Mouse (Mus musculus) liver, postnatal 0 days (tissue): Measurements from ENCODE around the gene Olfr223. TPM values are rescaled to one million over a fixed set of nuclear protein-coding genes. Genes with fewer than 3 reads are reported as not detected.

Source experiments
- ATAC-seq: fragments of 200-750 bp; cut with Nextera tagmentation; 2 replicates; pipeline ENCODE4 v1.8.0; 2017; ENCODE audit warnings: mild to moderate bottlenecking, moderate library complexity
- DNase-seq: peaks from one replicate; pipeline ENCODE4 v3.0.0-alpha.2; 2016
- H3K27ac ChIP-seq: fragments of 300-500 bp; sonication (generic); 2 replicates; pipeline ENCODE4 v1.5.1; 2014; ENCODE audit warnings: antibody characterized with exemption, moderate library complexity, mild to moderate bottlenecking, low read depth
- H3K27me3 ChIP-seq: fragments of 300-500 bp; sonication (generic); 2 replicates; pipeline ENCODE4 v1.6.1; 2014; ENCODE audit warnings: low read length, control low read depth, mixed read lengths; ENCODE audit not compliant: insufficient read depth
- H3K36me3 ChIP-seq: fragments of 300-500 bp; sonication (generic); replicated peaks from 2 replicates; pipeline ENCODE4 v1.6.1; 2014; ENCODE audit warnings: mild to moderate bottlenecking, control low read depth, low read length, moderate library complexity, mixed read lengths; ENCODE audit not compliant: insufficient read depth
- H3K4me1 ChIP-seq: fragments of 300-500 bp; sonication (generic); 2 replicates; pipeline ENCODE4 v1.6.1; 2014; ENCODE audit warnings: antibody characterized with exemption, mild to moderate bottlenecking, control low read depth; ENCODE audit not compliant: insufficient read depth
- H3K4me2 ChIP-seq: fragments of 300-500 bp; sonication (generic); 2 replicates; pipeline ENCODE4 v1.6.1; 2014; ENCODE audit warnings: low read depth, mild to moderate bottlenecking, low read length, moderate library complexity, mixed read lengths
- H3K4me3 ChIP-seq: fragments of 300-500 bp; sonication (generic); 2 replicates; pipeline ENCODE4 v1.5.1; 2014; ENCODE audit warnings: low read depth, low read length
- H3K9ac ChIP-seq: fragments of 300-500 bp; sonication (generic); replicated peaks from 2 replicates; pipeline ENCODE4 v1.6.1; 2014; ENCODE audit warnings: mild to moderate bottlenecking, moderate library complexity
- H3K9me3 ChIP-seq: fragments of 300-500 bp; sonication (generic); 2 replicates; pipeline ENCODE4 v1.6.1; 2016; ENCODE audit warnings: mild to moderate bottlenecking, control low read depth, low read length, mixed read lengths
- CTCF ChIP-seq: sonication (generic); IDR thresholded peaks from 2 replicates; pipeline ENCODE4 v1.5.1; 2016; ENCODE audit warnings: antibody characterized with exemption, low read depth
- EP300 ChIP-seq: IDR thresholded peaks from 2 replicates; pipeline ENCODE4 v1.6.1; 2016; ENCODE audit warnings: antibody characterized with exemption, low read depth, mild to moderate bottlenecking
- WGBS: fragments of 180-500 bp; shearing (Covaris S2); extraction: QIAGEN DNeasy Blood & Tissue Kit; methylation state at CpG from one replicate; pipeline ENCODE4 v1.1.7; 2014; ENCODE audit not compliant: insufficient replicate concordance; 5-methylcytosine and 5-hydroxymethylcytosine counted together
- polyA plus RNA-seq: library from polyadenylated mRNA; unstranded; fragments of >200 nt; fragmentation: Nextera tagmentation; extraction: Ambion mirVana; gene quantifications from 2 replicates; pipeline ENCODE4 v1.2.1, GENCODE M21; 2015

Gene Olfr223
- not detected in 2 replicates for polyA plus RNA-seq

- ATAC-seq, result no peak
- TF ChIP-seq CTCF, result no peak
- no peak for TF ChIP-seq EP300
- no peaks in the 10 kb centered on the region for H3K4me1 ChIP-seq
- H3K27ac ChIP-seq, result no peak within 1 kb of the TSS
- DNase-seq, result no peak
- H3K9me3 ChIP-seq, result no peaks in the 10 kb centered on the region
- no peaks in the 10 kb centered on the region for H3K36me3 ChIP-seq
- H3K9ac ChIP-seq, result no peak within 1 kb of the TSS
- H3K4me2 ChIP-seq, result no peak within 1 kb of the TSS
- no peaks in the 10 kb centered on the region for H3K27me3 ChIP-seq
- no peak within 1 kb of the TSS for H3K4me3 ChIP-seq
- 69% methylated on average over 6 of the region's 6 CpGs for WGBS
Observed at GRCm38 (mm10) chr11:59593189-59593588, at the start of gene Olfr223. Olfr223 (minus strand) TSS chr11:59593289.

GRCm38 (mm10) chr11:59642420-59642819 is 49.3 kb upstream of the Olfr223 start:
- 82% methylated on average over 8 of the region's 8 CpGs for WGBS
- ATAC-seq, result no peak
- no peaks in the 10 kb centered on the region for H3K27me3 ChIP-seq
- no peak overlapping the region for H3K4me3 ChIP-seq
- H3K27ac ChIP-seq, result no peak overlapping the region
- H3K4me1 ChIP-seq, result peaks cover 3% of the 10 kb centered on the region; the same call in 1 of the 2 replicates
- no peak overlapping the region for H3K4me2 ChIP-seq
- no peak for DNase-seq
- TF ChIP-seq EP300 (no peak), CTCF (no peak)
- no peak overlapping the region for H3K9ac ChIP-seq
- H3K9me3 ChIP-seq, result no peaks in the 10 kb centered on the region
- H3K36me3 ChIP-seq, result no peaks in the 10 kb centered on the region

- WGBS, result 60% methylated on average over 5 of the region's 5 CpGs
- Histone ChIP-seq H3K9me3 (no peaks in the 10 kb centered on the region), H3K4me2 (no peak overlapping the region), H3K27me3 (no peaks in the 10 kb centered on the region), H3K36me3 (no peaks in the 10 kb centered on the region), H3K4me1 (peaks cover 8% of the 10 kb centered on the region; the same call in 1 of the 2 replicates), H3K4me3 (no peak overlapping the region), H3K9ac (no peak overlapping the region), H3K27ac (no peak overlapping the region)
- DNase-seq (no peak), ATAC-seq (no peak)
- TF ChIP-seq CTCF (no peak), EP300 (no peak)
Observed at GRCm38 (mm10) chr11:59641227-59641626, 48.1 kb upstream of the Olfr223 start.

GRCm38 (mm10) chr11:59639957-59640643 is 47.0 kb upstream of the Olfr223 start:
- H3K27me3 ChIP-seq, result no peaks in the 10 kb centered on the region
- DNase-seq, result peak; percentile 53
- H3K36me3 ChIP-seq, result no peaks in the 10 kb centered on the region
- no peak overlapping the region for H3K4me3 ChIP-seq
- no peaks in the 10 kb centered on the region for H3K9me3 ChIP-seq
- TF ChIP-seq CTCF, result no peak
- no peak for TF ChIP-seq EP300
- WGBS, result 59% methylated on average over 4 of the region's 4 CpGs
- H3K27ac ChIP-seq, result no peak overlapping the region
- ATAC-seq, result peak; percentile 90
- H3K4me1 ChIP-seq, result peaks cover 8% of the 10 kb centered on the region
- no peak overlapping the region for H3K4me2 ChIP-seq
- H3K9ac ChIP-seq, result no peak overlapping the region

GRCm38 (mm10) chr11:59636695-59637414 is 43.8 kb upstream of the Olfr223 start:
- Histone ChIP-seq H3K9ac (no peak overlapping the region), H3K4me2 (no peak overlapping the region), H3K4me3 (no peak overlapping the region), H3K9me3 (no peaks in the 10 kb centered on the region), H3K27ac (no peak overlapping the region), H3K36me3 (no peaks in the 10 kb centered on the region), H3K4me1 (peaks cover 8% of the 10 kb centered on the region), H3K27me3 (no peaks in the 10 kb centered on the region)
- ATAC-seq (no peak), DNase-seq (peak; percentile 27)
- TF ChIP-seq CTCF (no peak), EP300 (no peak)
- WGBS, result 48% methylated on average over 7 of the region's 7 CpGs

- H3K9me3 ChIP-seq, result no peaks in the 10 kb centered on the region
Observed at GRCm38 (mm10) chr11:59635821-59636694, 43.0 kb upstream of the Olfr223 start.

More at GRCm38 (mm10) chr11:59635821-59636694, 43.0 kb upstream of the Olfr223 start:
- TF ChIP-seq CTCF (no peak), EP300 (no peak)
- ATAC-seq (no peak), DNase-seq (peak; percentile 9)
- H3K27ac ChIP-seq, result no peak overlapping the region
- 72% methylated on average over 12 of the region's 12 CpGs for WGBS
- H3K4me1 ChIP-seq, result peaks cover 8% of the 10 kb centered on the region
- no peaks in the 10 kb centered on the region for H3K27me3 ChIP-seq
- H3K36me3 ChIP-seq, result no peaks in the 10 kb centered on the region
- H3K4me2 ChIP-seq, result no peak overlapping the region
- no peak overlapping the region for H3K4me3 ChIP-seq
- H3K9ac ChIP-seq, result no peak overlapping the region
